Mouse (Mus musculus): ENCODE measurements around the gene Peg10. TPM values are rescaled to one million over a fixed set of nuclear protein-coding genes. Genes with fewer than 3 reads are reported as not detected.
A peak's percentile ranks its signal among the peaks of the same experiment; 100 is the strongest.

Peg10 gene
- polyA plus RNA-seq, 1 experiment from 2014 or later: 2.2 TPM

DNA sequence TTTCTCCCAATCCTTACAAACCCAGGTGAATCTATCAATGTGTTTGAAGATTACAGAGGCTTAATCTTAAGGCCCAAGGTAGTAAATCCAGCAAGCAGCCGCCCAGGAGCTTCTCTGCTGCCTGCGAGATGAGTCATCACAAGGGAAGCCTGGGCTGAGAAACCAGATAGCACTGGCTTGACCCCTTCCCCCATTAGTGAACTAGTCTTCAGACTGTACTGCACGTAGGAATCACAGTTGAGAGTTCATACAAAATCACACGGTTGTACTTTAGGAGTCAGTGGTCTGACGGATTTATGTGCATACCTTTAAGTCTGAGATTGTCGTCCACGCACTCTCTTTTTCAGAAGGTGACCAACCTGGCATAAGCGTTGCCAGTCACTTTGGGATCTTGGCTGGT is 13.9 kb upstream of the Peg10 start:
- WGBS: 65% methylated on average over 8 of the region's 8 CpGs
- no peak overlapping the region for H3K4me3 ChIP-seq
- no peak for ATAC-seq (ENCODE audit: borderline replicate concordance, extremely low read depth, low FRiP score, low TSS enrichment)
- H3K27ac ChIP-seq: no peak overlapping the region
- no peak overlapping the region for H3K9ac ChIP-seq
- no peak overlapping the region for H3K4me2 ChIP-seq
- H3K36me3 ChIP-seq: no peaks in the 10 kb centered on the region
- H3K9me3 ChIP-seq: no peaks in the 10 kb centered on the region
- no peaks in the 10 kb centered on the region for H3K27me3 ChIP-seq
- no peaks in the 10 kb centered on the region for H3K4me1 ChIP-seq

GRCm38 (mm10) chr6:4736372-4736771 is 10.7 kb upstream of the Peg10 start:
- Histone ChIP-seq H3K9me3 (no peaks in the 10 kb centered on the region), H3K4me2 (no peak overlapping the region), H3K36me3 (no peaks in the 10 kb centered on the region), H3K4me1 (peaks cover 10% of the 10 kb centered on the region; the same call in 1 of the 2 replicates), H3K27ac (no peak overlapping the region), H3K9ac (no peak overlapping the region), H3K27me3 (no peaks in the 10 kb centered on the region), H3K4me3 (no peak overlapping the region)
- no peak for ATAC-seq (ENCODE audit: borderline replicate concordance, extremely low read depth, low FRiP score, low TSS enrichment)
- WGBS: 77% methylated on average over 9 of the region's 9 CpGs

DNA sequence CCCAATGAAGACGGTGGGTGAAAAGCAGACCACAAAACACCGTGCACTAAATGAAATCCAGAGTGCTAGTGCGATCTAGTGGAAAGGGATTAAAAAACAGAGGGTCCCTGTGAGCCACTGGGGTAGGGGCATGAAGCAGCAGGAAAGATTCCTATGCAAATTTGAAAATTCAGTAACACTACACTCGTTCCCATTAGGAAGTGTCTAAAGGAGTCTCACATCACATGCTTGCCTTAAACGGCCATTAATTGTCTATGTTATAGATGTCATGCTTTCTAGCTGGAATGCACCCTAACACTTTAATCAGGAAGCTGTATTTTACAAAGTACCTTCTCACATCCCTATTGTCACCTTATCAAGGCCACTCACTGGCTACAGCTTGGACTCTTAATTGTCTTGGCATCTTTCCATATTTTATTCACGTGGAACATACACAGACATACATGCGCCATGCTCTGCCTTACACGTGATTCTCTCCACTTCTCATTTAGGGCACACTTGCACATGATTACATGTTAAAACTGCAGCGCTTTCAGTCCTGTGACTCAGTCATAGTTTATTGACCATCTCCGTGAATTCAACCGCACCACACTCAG is 9.0 kb upstream of the Peg10 start:
- Histone ChIP-seq H3K4me3 (no peak overlapping the region), H3K4me2 (no peak overlapping the region), H3K9me3 (no peaks in the 10 kb centered on the region), H3K9ac (no peak overlapping the region), H3K27ac (no peak overlapping the region), H3K36me3 (no peaks in the 10 kb centered on the region), H3K4me1 (peaks cover 10% of the 10 kb centered on the region; the same call in 1 of the 2 replicates), H3K27me3 (no peaks in the 10 kb centered on the region)
- 55% methylated on average over 11 of the region's 11 CpGs for WGBS
- no peak for ATAC-seq (ENCODE audit: borderline replicate concordance, extremely low read depth, low FRiP score, low TSS enrichment)

GRCm38 (mm10) chr6:4738717-4739116 is 8.4 kb upstream of the Peg10 start:
- Histone ChIP-seq H3K4me1 (peaks cover 10% of the 10 kb centered on the region; the same call in 1 of the 2 replicates), H3K9ac (no peak overlapping the region), H3K9me3 (no peaks in the 10 kb centered on the region), H3K27me3 (no peaks in the 10 kb centered on the region), H3K4me3 (no peak overlapping the region), H3K4me2 (no peak overlapping the region), H3K36me3 (no peaks in the 10 kb centered on the region), H3K27ac (no peak overlapping the region)
- 47% methylated on average over 2 of the region's 2 CpGs for WGBS
- no peak for ATAC-seq (ENCODE audit: borderline replicate concordance, extremely low read depth, low FRiP score, low TSS enrichment)

DNA sequence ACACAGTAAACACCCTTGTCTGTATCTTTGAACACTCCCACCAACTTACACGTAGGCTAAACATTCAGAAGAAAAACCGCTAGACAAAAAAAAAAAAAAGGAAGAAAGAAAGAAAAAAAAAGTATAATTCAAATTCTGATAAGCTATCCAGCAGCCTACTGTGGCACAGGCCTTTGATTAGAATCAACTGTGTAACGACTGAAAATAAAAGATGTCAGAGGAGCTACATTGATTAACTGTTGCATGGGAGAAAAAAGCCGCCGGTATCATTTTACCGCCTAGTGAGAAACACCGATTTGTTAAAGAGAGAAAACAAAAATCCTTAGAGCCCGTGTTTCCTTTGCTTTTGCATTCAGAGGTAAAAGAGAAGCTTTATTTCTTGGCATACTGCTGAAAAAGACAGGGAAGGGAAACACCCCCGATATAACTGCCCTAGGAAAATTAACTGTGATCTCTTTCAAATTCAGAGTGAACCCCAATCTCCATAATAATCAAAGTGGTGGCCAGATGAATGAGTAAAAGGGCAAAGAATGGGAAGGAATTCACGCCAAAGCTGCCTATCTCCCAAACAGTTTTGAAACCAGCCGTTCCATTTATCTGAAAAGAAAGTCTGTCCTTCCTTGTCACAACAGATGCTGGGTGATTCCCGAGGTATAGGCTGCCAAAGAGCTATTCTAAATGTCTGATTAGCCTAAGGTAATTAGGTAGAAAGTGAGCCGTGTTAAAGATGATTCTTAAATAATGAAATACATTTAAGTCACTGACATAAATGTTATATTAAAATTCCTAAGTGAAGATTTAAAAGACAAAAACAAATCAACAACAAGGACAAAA is 7.4 kb upstream of the Peg10 start:
- H3K4me2 ChIP-seq: no peak overlapping the region
- H3K9me3 ChIP-seq: no peaks in the 10 kb centered on the region
- no peaks in the 10 kb centered on the region for H3K36me3 ChIP-seq
- WGBS: 39% methylated on average over 13 of the region's 13 CpGs
- no peak overlapping the region for H3K27ac ChIP-seq
- H3K4me1 ChIP-seq: peaks cover 10% of the 10 kb centered on the region; the same call in 1 of the 2 replicates
- no peak overlapping the region for H3K9ac ChIP-seq
- no peak for ATAC-seq (ENCODE audit: borderline replicate concordance, extremely low read depth, low FRiP score, low TSS enrichment)
- H3K4me3 ChIP-seq: no peak overlapping the region
- no peaks in the 10 kb centered on the region for H3K27me3 ChIP-seq

- 12% methylated on average over 6 of the region's 6 CpGs for whole genome bisulfite sequencing
- Histone ChIP-seq H3K9ac (no peak overlapping the region), H3K4me2 (no peak overlapping the region), H3K9me3 (no peaks in the 10 kb centered on the region), H3K36me3 (no peaks in the 10 kb centered on the region), H3K27ac (no peak overlapping the region), H3K27me3 (no peaks in the 10 kb centered on the region), H3K4me1 (peaks cover 10% of the 10 kb centered on the region; the same call in 1 of the 2 replicates), H3K4me3 (no peak overlapping the region)
- ATAC-seq (ENCODE audit: borderline replicate concordance, extremely low read depth, low FRiP score, low TSS enrichment): 0 out of 2 replicates have a peak, but pooled peaks have one; percentile 57
These were observed 6.6 kb upstream of the Peg10 start for GRCm38 (mm10) chr6:4740511-4740910.

DNA sequence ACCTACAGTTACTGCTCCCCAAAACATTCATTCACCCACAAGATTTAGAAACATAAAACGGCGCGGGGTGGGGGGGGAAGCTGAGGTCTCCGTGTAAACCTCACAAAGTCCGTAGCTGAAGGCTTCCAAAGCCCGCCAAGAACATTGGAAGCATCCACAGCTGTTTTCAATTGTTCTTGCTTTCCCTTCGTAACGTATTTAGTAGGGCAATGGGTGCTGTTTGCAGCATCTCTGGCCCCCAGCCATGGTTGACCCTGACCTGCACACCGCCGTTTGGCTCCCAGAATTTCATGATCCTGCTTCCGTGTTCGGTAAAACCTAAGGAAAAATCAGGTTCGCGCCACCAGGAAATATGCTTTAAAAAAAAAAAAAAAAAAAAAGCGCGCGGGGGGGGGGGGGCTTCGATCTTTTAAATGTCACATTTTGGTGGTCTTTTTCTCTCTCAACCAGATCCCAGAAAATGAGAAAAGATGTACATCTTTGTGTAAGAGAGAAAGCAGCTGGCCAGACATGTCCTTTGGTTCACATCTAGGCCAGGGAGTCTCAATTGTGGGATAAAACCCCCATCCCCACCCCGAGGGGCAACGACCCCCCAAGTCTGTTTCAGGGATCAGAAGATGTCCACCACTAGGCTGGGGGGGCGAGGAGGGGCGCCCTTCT is 940 bp upstream of the Peg10 start:
- Histone ChIP-seq H3K27ac (peak overlapping the region; percentile 43; the same call in 1 of the 2 replicates), H3K4me3 (peak overlapping the region; percentile 50), H3K9ac (peak overlapping the region; percentile 53), H3K27me3 (no peaks in the 10 kb centered on the region), H3K36me3 (no peaks in the 10 kb centered on the region), H3K4me1 (peaks cover 2% of the 10 kb centered on the region; the same call in 1 of the 2 replicates), H3K9me3 (no peaks in the 10 kb centered on the region), H3K4me2 (peak overlapping the region; percentile 81)
- ATAC-seq (ENCODE audit: borderline replicate concordance, extremely low read depth, low FRiP score, low TSS enrichment): no peak
- WGBS: 55% methylated on average over 22 of the region's 22 CpGs

GRCm38 (mm10) chr6:4747677-4748505 is 785 bp downstream of the Peg10 start:
- H3K9ac ChIP-seq: 0 out of 2 replicates have a peak overlapping the region, but pooled peaks have one; percentile 4
- H3K4me1 ChIP-seq: no peaks in the 10 kb centered on the region
- H3K36me3 ChIP-seq: no peaks in the 10 kb centered on the region
- ATAC-seq (ENCODE audit: borderline replicate concordance, extremely low read depth, low FRiP score, low TSS enrichment): 0 out of 2 replicates have a peak, but pooled peaks have one; percentile 13
- H3K27ac ChIP-seq: peak overlapping the region; percentile 59
- peak overlapping the region; percentile 81 for H3K4me2 ChIP-seq
- WGBS: 51% methylated on average over 71 of the region's 71 CpGs
- peak overlapping the region; percentile 50 for H3K4me3 ChIP-seq
- H3K27me3 ChIP-seq: no peaks in the 10 kb centered on the region
- no peaks in the 10 kb centered on the region for H3K9me3 ChIP-seq

DNA sequence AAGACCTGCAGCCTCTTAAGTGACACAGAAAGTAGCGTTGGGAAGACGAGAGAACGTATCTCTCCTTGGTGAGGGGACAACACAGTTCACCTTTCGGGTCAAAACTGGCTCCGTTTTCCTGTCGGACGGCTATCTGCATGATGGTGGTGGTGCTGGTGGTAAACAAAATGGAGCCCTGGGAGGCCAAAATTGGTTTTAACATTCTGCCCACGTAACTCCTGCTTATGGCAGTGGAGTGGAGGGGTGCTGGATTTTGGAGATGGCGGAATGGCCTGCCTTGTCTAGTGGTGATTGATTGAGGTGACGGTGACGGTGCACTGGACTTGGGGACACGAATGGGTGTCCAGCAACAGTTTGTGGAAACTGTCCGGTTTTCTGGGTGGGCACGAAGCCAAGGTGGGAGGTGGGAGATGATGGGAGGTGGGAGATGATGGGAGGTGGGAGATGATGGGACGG is 1.4 kb downstream of the Peg10 start:
- peak overlapping the region; percentile 81 for H3K4me2 ChIP-seq
- no peaks in the 10 kb centered on the region for H3K36me3 ChIP-seq
- WGBS: 48% methylated on average over 15 of the region's 15 CpGs
- 0 out of 2 replicates have a peak overlapping the region, but pooled peaks have one; percentile 4 for H3K27ac ChIP-seq
- H3K9me3 ChIP-seq: no peaks in the 10 kb centered on the region
- H3K4me1 ChIP-seq: no peaks in the 10 kb centered on the region
- peak overlapping the region; percentile 50 for H3K4me3 ChIP-seq
- peak; percentile 1; the same call in 1 of the 2 replicates for ATAC-seq (ENCODE audit: borderline replicate concordance, extremely low read depth, low FRiP score, low TSS enrichment)
- no peaks in the 10 kb centered on the region for H3K27me3 ChIP-seq
- no peak overlapping the region for H3K9ac ChIP-seq

DNA sequence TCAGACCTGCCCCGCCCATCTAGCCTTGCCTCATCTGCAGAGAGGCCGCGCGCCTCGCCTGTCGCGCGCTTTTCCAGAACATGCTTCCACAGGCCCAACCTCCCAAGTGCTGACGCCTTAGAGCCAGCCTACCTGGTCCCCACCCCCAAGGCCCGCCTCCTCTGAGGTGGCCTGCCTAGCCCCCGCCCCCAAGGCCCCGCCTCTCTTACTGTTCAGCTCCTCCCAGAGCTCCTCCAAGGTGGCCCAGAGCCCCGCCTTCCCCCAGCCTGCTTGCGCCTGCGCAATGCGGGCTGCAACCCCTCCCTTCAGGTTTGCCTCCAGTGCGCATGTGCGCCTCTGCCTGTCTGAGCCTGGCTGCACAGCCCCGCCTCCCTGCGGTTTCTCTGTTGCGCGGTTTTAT is 2.0 kb downstream of the Peg10 start:
- Histone ChIP-seq H3K4me3 (peak overlapping the region; percentile 50), H3K36me3 (no peaks in the 10 kb centered on the region), H3K9me3 (no peaks in the 10 kb centered on the region), H3K9ac (no peak overlapping the region), H3K4me2 (peak overlapping the region; percentile 81), H3K27me3 (no peaks in the 10 kb centered on the region), H3K27ac (no peak overlapping the region), H3K4me1 (no peaks in the 10 kb centered on the region)
- 50% methylated on average over 22 of the region's 22 CpGs for WGBS
- ATAC-seq (ENCODE audit: borderline replicate concordance, extremely low read depth, low FRiP score, low TSS enrichment): peak; percentile 94

GRCm38 (mm10) chr6:4751355-4751754 is 4.2 kb downstream of the Peg10 start:
- no peaks in the 10 kb centered on the region for H3K4me1 ChIP-seq
- peaks cover 3% of the 10 kb centered on the region; the same call in 1 of the 2 replicates for H3K36me3 ChIP-seq
- no peak for ATAC-seq (ENCODE audit: borderline replicate concordance, extremely low read depth, low FRiP score, low TSS enrichment)
- H3K27me3 ChIP-seq: no peaks in the 10 kb centered on the region
- no peak overlapping the region for H3K27ac ChIP-seq
- no peaks in the 10 kb centered on the region for H3K9me3 ChIP-seq
- H3K4me2 ChIP-seq: no peak overlapping the region
- no peak overlapping the region for H3K4me3 ChIP-seq
- WGBS: 73% methylated on average over 4 of the region's 4 CpGs
- H3K9ac ChIP-seq: no peak overlapping the region

Data from lung, embryonic 15.5 days (tissue).